Mouse (Mus musculus) C2C12 (cell line): ENCODE results near the gene Tra2a.

ENCODE experiments used
- CTCF ChIP-seq: IDR thresholded peaks from one replicate; pipeline ENCODE4 v1.5.1; 2011; ENCODE audit not compliant: control insufficient read depth, insufficient read depth, insufficient read length
- MAX ChIP-seq: IDR thresholded peaks from one replicate; pipeline ENCODE4 v1.6.1; 2011; ENCODE audit warnings: mild to moderate bottlenecking, control low read depth
- MYOG ChIP-seq: IDR thresholded peaks from one replicate; pipeline ENCODE4 v1.6.1; 2011; ENCODE audit not compliant: control insufficient read depth, insufficient read length; ENCODE audit errors: extremely low read depth

GRCm38 (mm10) chr6:49257880-49258279, 6.0 kb downstream of the Tra2a start:
- TF ChIP-seq MAX, result no peak
- no peak for TF ChIP-seq CTCF
- TF ChIP-seq MYOG, result no peak
